Mouse (Mus musculus) stomach, postnatal 0 days (tissue): ENCODE data around the gene Nrcam. TPM values are rescaled to one million over a fixed set of nuclear protein-coding genes. Genes with fewer than 3 reads are reported as not detected.

Experiments
- ATAC-seq: fragments of 200-750 bp; cut with Nextera tagmentation; 2 replicates; pipeline ENCODE4 v1.8.0; 2017; ENCODE audit not compliant: low FRiP score, low TSS enrichment
- DNase-seq: peaks from one replicate; pipeline ENCODE4 v3.0.0-alpha.2; 2016; ENCODE audit warnings: low spot score
- H3K27ac ChIP-seq: fragments of 300-500 bp; sonication (generic); replicated peaks from 2 replicates; pipeline ENCODE4 v1.5.1; 2014; ENCODE audit warnings: mild to moderate bottlenecking, control low read depth
- H3K27me3 ChIP-seq: fragments of 300-500 bp; sonication (generic); 2 replicates; pipeline ENCODE4 v1.6.1; 2014; ENCODE audit warnings: low read length; ENCODE audit not compliant: control insufficient read depth, insufficient read depth
- H3K36me3 ChIP-seq: fragments of 300-500 bp; sonication (generic); 2 replicates; pipeline ENCODE4 v1.6.1; 2014; ENCODE audit warnings: low read length, mixed read lengths; ENCODE audit not compliant: control insufficient read depth, insufficient read depth
- H3K4me1 ChIP-seq: fragments of 300-500 bp; sonication (generic); replicated peaks from 2 replicates; pipeline ENCODE4 v1.6.1; 2014; ENCODE audit warnings: antibody characterized with exemption; ENCODE audit not compliant: control insufficient read depth, insufficient read depth
- H3K4me2 ChIP-seq: fragments of 300-500 bp; sonication (generic); replicated peaks from 2 replicates; pipeline ENCODE4 v1.6.1; 2014; ENCODE audit warnings: low read depth, mild to moderate bottlenecking, control low read depth, moderate library complexity
- H3K4me3 ChIP-seq: fragments of 300-500 bp; sonication (generic); 2 replicates; pipeline ENCODE4 v1.5.1; 2014; ENCODE audit warnings: low read depth, low read length, control low read depth
- H3K9ac ChIP-seq: fragments of 300-500 bp; sonication (generic); 2 replicates; pipeline ENCODE4 v1.6.1; 2014; ENCODE audit warnings: mild to moderate bottlenecking, low read length, control low read depth, mixed read lengths
- H3K9me3 ChIP-seq: fragments of 300-500 bp; sonication (generic); 2 replicates; pipeline ENCODE4 v1.6.1; 2016; ENCODE audit warnings: low read length; ENCODE audit not compliant: control insufficient read depth
- CTCF ChIP-seq: IDR thresholded peaks from 2 replicates; pipeline ENCODE4 v1.5.1; 2016; ENCODE audit warnings: antibody characterized with exemption, low read depth, mild to moderate bottlenecking, moderate library complexity
- EP300 ChIP-seq: optimal IDR thresholded peaks from 2 replicates; pipeline ENCODE3; 2016; ENCODE audit warnings: antibody characterized with exemption
- WGBS: fragments of 180-500 bp; shearing (Covaris S2); extraction: QIAGEN DNeasy Blood & Tissue Kit; methylation state at CpG from one replicate; pipeline ENCODE4 v1.1.7; 2014; 5-methylcytosine and 5-hydroxymethylcytosine counted together
- polyA plus RNA-seq: library from polyadenylated mRNA; unstranded; fragments of >200 nt; fragmentation: Nextera tagmentation; extraction: Ambion mirVana; gene quantifications from 2 replicates; pipeline ENCODE4 v1.2.1, GENCODE M21; 2015

The Nrcam gene
- polyA plus RNA-seq, 1 experiment from 2014 or later: 1.2 TPM

- no peak overlapping the region for H3K27ac ChIP-seq
- no peaks in the 10 kb centered on the region for H3K9me3 ChIP-seq
- ATAC-seq (no peak), DNase-seq (no peak)
- no peak overlapping the region for H3K9ac ChIP-seq
- no peak overlapping the region for H3K4me3 ChIP-seq
- TF ChIP-seq EP300 (no peak), CTCF (peak; percentile 31)
- H3K36me3 ChIP-seq: no peaks in the 10 kb centered on the region
- H3K4me1 ChIP-seq: no peaks in the 10 kb centered on the region
- H3K4me2 ChIP-seq: no peak overlapping the region
- no peaks in the 10 kb centered on the region for H3K27me3 ChIP-seq
These were observed 146.7 kb downstream of the Nrcam start for GRCm38 (mm10) chr12:44475355-44475754.

- Histone ChIP-seq H3K9me3 (no peaks in the 10 kb centered on the region), H3K27me3 (no peaks in the 10 kb centered on the region), H3K9ac (no peak overlapping the region), H3K4me1 (no peaks in the 10 kb centered on the region), H3K36me3 (no peaks in the 10 kb centered on the region), H3K27ac (no peak overlapping the region), H3K4me2 (no peak overlapping the region), H3K4me3 (no peak overlapping the region)
- TF ChIP-seq EP300: no peak
- no peak for TF ChIP-seq CTCF
- 77% methylated on average over 6 of the region's 6 CpGs for WGBS
- DNase-seq (no peak), ATAC-seq (no peak)
These were observed 150.8 kb downstream of the Nrcam start for GRCm38 (mm10) chr12:44479260-44480030.

- no peak for ATAC-seq
- TF ChIP-seq CTCF: no peak
- TF ChIP-seq EP300: no peak
- Histone ChIP-seq H3K4me3 (no peak overlapping the region), H3K4me1 (no peaks in the 10 kb centered on the region), H3K36me3 (no peaks in the 10 kb centered on the region), H3K27ac (no peak overlapping the region), H3K27me3 (no peaks in the 10 kb centered on the region), H3K4me2 (no peak overlapping the region), H3K9me3 (no peaks in the 10 kb centered on the region), H3K9ac (no peak overlapping the region)
- no peak for DNase-seq
- 87% methylated on average over 2 of the region's 2 CpGs for WGBS
These were observed 151.3 kb downstream of the Nrcam start for GRCm38 (mm10) chr12:44480031-44480419.

- H3K9me3 ChIP-seq: no peaks in the 10 kb centered on the region
- H3K4me2 ChIP-seq: no peak overlapping the region
- H3K4me1 ChIP-seq: no peaks in the 10 kb centered on the region
- no peak overlapping the region for H3K9ac ChIP-seq
- no peak overlapping the region for H3K4me3 ChIP-seq
- DNase-seq: no peak
- no peaks in the 10 kb centered on the region for H3K27me3 ChIP-seq
- H3K36me3 ChIP-seq: no peaks in the 10 kb centered on the region
- no peak overlapping the region for H3K27ac ChIP-seq
- no peak for ATAC-seq
- 67% methylated on average over 3 of the region's 3 CpGs for WGBS
- no peak for TF ChIP-seq CTCF
These were observed 152.7 kb downstream of the Nrcam start for GRCm38 (mm10) chr12:44481415-44481814.

GRCm38 (mm10) chr12:44492759-44493479 is 164.2 kb downstream of the Nrcam start:
- Histone ChIP-seq H3K9me3 (no peaks in the 10 kb centered on the region), H3K4me3 (no peak overlapping the region), H3K4me2 (no peak overlapping the region), H3K9ac (no peak overlapping the region), H3K27me3 (no peaks in the 10 kb centered on the region), H3K36me3 (no peaks in the 10 kb centered on the region), H3K4me1 (no peaks in the 10 kb centered on the region), H3K27ac (no peak overlapping the region)
- DNase-seq (no peak), ATAC-seq (no peak)
- no peak for TF ChIP-seq EP300
- no peak for TF ChIP-seq CTCF
- WGBS: 62% methylated on average over 5 of the region's 5 CpGs

- Histone ChIP-seq H3K4me3 (no peak overlapping the region), H3K4me1 (no peaks in the 10 kb centered on the region), H3K9ac (no peak overlapping the region), H3K9me3 (no peaks in the 10 kb centered on the region), H3K27ac (no peak overlapping the region), H3K4me2 (no peak overlapping the region), H3K27me3 (no peaks in the 10 kb centered on the region), H3K36me3 (no peaks in the 10 kb centered on the region)
- no peak for TF ChIP-seq EP300
- TF ChIP-seq CTCF: no peak
- ATAC-seq (no peak), DNase-seq (no peak)
- 69% methylated on average over 2 of the region's 2 CpGs for WGBS
These were observed 169.1 kb downstream of the Nrcam start for GRCm38 (mm10) chr12:44497762-44498161.
